Mouse (Mus musculus) 3T3-L1 (cell line): Measurements from ENCODE around the gene Nmur1.

Experiments used
- DNase-seq: peaks from one replicate; pipeline ENCODE4 v3.0.0-alpha.2; 2015; ENCODE audit warnings: low read depth, low spot score

Nmur1 gene

GRCm38 (mm10) chr1:86426128-86426527, at the start of gene Nmur1, which contains the start of gene Tex44:
TSS of gene Nmur1 (minus strand) at chr1:86426228.
TSS of gene Tex44 (plus strand) at chr1:86426329.
- DNase-seq = no peak

DNA sequence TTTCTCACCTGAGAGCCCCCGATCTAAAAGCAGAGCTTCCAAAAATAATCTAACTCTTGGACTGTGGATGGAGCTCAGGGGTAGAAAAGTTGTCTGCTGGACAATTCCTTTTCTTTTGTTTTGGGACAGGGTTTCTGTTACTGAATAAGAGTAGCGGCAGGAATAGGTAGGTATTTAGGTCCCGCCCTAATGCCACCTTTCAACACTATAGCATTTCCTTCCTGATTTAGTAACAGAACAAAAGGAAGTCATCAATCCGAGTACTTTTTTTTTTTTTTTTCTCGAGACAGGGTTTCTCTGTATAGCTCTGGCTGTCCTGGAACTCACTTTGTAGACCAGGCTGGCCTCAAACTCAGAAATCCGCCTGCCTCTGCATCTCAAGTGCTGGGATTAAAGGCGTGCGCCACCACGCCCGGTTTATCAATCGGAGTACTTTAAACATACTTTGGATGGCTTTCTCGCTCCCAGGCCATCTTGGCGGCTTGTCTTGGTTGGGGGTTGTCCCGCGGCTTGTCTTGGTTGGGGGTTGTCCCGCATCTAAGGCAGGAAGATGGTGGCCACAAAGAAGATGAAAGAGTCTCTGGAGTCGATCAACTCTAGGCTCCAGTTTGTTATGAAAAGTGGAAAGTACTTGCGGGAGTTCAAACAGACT, 47.2 kb upstream of the Nmur1 start:
- DNase-seq = no peak

DNA sequence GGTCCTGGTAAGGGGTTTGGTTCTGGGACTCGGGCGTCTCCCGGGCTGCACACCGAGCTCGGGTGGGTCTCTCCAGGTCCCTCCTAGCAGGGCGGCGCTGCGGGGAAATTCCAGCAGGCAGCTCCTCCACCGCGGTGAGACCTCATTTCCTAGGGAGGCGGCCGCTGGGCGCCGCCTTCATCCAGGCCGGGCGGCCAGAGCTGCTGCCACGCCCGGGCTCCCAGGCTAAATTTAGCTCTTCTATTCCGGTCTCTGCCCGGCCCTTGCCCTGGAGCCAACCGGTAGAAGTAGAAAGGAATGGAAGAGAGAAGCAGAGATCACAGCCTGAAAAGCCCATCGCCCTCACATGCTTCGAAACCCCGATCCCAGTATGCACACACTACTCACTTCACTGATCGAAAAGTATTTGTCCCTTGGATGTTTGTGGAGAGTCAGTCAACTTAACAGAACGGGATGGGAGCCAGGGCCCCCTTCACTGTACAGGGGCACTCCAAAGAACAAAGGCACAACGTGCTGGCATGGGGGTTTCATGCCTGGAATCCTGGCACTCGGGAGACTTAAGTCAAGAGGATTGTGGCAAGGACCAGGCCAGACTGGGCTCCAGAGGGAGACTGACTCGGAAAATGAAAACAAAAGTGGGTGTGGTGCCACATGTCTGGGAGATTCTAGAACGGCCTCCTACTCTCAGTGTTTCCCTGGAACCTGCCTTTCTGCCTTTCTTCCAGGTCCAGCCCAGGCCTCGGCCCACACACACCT, 46.3 kb upstream of the Nmur1 start:
- peak; percentile 87 for DNase-seq

- peak; percentile 78 for DNase-seq
Measured at GRCm38 (mm10) chr1:86471504-86471961, 45.5 kb upstream of the Nmur1 start.

GRCm38 (mm10) chr1:86470519-86471181, 44.6 kb upstream of the Nmur1 start:
- DNase-seq = peak; percentile 99

GRCm38 (mm10) chr1:86469876-86470275, 43.8 kb upstream of the Nmur1 start:
- peak; percentile 76 for DNase-seq

DNA sequence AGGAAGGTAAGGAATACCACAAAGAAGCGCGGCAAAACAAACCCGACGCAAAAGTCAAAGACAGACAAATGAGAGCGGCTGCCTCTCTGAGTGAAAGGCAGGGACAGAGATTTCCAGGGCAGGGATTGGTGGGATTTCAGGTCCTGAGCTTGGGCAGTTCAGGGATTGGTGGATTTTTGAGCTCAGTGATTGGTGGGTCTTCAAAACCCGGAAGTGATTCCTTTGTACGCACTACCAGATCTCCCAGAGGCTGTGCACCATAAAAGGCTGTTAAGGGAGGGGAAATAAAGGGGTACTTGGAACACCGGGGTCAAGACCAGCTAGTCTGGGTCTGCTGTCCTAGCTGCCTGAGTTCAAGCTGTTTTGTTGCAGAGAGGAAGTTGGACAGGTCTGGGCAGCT, 41.4 kb upstream of the Nmur1 start:
- DNase-seq = no peak

DNA sequence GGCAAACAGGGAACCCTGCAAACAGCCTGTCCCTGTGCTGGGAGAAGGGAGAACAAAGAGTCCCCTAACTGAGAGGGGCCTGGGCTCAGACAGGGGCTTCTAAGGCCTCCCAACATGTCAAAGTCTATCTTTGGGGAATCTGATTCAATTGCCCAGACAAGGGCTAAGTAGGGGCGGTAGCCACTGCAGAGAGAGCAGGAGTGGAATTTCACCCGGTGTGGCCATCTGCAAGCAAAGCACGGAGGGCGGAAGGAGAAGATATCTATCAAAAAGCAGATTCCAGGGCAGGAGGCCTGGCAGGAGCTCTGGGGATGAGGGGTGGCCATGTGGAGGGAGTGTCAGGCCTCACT, 38.8 kb upstream of the Nmur1 start:
- DNase-seq = no peak

- no peak for DNase-seq
Measured at GRCm38 (mm10) chr1:86464223-86464874, 38.3 kb upstream of the Nmur1 start.

- peak; percentile 25 for DNase-seq
Measured at GRCm38 (mm10) chr1:86459371-86459770, 33.3 kb upstream of the Nmur1 start.

GRCm38 (mm10) chr1:86456892-86457581, 31.0 kb upstream of the Nmur1 start:
- DNase-seq = no peak

GRCm38 (mm10) chr1:86452713-86453112, 26.7 kb upstream of the Nmur1 start:
- no peak for DNase-seq

- no peak for DNase-seq
Measured at GRCm38 (mm10) chr1:86449966-86450365, 23.9 kb upstream of the Nmur1 start.

DNA sequence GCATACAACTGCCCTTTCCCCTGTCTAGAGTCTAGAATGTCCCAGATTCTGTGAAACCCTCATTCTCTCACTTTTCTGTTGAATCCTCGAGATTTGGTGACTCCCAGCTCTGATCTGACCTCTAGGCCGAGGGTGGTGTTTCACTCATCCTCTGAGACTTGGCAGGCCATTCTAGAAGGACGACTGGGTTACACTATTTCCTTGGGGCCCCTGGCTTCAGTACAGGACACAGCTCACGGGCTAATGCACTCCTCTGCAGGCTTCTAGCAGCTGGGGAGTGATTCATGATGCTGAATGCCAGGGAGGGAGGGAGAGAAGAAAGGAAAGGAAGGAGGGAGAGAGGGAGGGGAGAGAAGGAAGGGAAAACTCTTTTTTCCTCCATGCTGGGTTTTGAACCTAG, 22.2 kb upstream of the Nmur1 start:
- peak; percentile 94 for DNase-seq

GRCm38 (mm10) chr1:86447596-86448171, 21.7 kb upstream of the Nmur1 start:
- peak; percentile 96 for DNase-seq

GRCm38 (mm10) chr1:86443386-86444172, 17.6 kb upstream of the Nmur1 start:
- peak; percentile 22 for DNase-seq

DNA sequence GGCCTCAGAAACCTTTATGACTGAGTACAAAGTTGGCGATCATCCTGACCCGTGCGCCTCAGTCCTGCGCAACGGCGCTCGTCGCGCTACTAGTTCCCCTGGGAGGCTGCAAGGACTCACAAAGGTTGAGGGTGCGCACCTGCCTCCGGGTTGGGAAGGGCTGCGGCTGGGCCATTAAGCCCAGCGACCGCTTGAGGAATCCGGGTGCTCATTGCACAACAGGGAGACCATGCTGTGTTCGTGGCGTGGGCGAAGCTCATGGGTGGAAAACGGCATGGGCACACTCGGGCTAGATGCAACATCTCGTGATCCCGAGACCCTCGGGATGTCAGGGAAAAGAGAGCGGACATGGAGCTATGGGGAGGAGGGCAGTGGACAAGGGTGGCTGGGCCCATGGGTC, 16.8 kb upstream of the Nmur1 start:
- no peak for DNase-seq

GRCm38 (mm10) chr1:86441980-86442831, 16.2 kb upstream of the Nmur1 start:
- DNase-seq = peak; percentile 85

GRCm38 (mm10) chr1:86441724-86441979, 15.6 kb upstream of the Nmur1 start:
- DNase-seq = no peak
